ENCODE assay signal across 9 mouse cellular contexts in genomic region chr3:142493536-142494061, GRCm38 (mm10). TPM values are rescaled to one million over a fixed set of nuclear protein-coding genes. Genes with fewer than 3 reads are reported as not detected.
DNase-seq lines count a peak whose midpoint lies in the region; ATAC-seq and TF ChIP-seq lines count a peak whose summit lies in the region.
"Had no signal": no experiment of that assay in that cellular context is flagged by ENCODE, and none has a peak within 500 bp of the region (broad histone marks: within the 10 kb centered on the region; RNA-seq: fewer than 3 reads in every experiment).

Gene Gbp5 (plus strand): TSS chr3:142493978.

- WGBS in forebrain, postnatal 0 days: 80% methylated on average over 6 of the region's 6 CpGs
- 76% methylated on average over 6 of the region's 6 CpGs for WGBS in forebrain, embryonic 13.5 days
- 4% methylated on average over 6 of the region's 6 CpGs for WGBS in liver, adult 2 months

- no peak for TF ChIP-seq POLR2A in liver, adult 2 months (IDR thresholded peaks at IDR 0.05; ENCODE audit: extremely low read depth, insufficient read depth, low read length)

- H3K27ac ChIP-seq in forebrain, postnatal 0 days (ENCODE audit: low read depth, low read length): no peak within 1 kb of the TSS
- H3K27ac ChIP-seq in forebrain, embryonic 13.5 days: no peak within 1 kb of the TSS
- H3K27ac ChIP-seq in gastrocnemius, adult 2 months: peak within 1 kb of the TSS; percentile 87
- H3K27ac ChIP-seq in liver, adult 2 months (replicated peaks; ENCODE audit: insufficient read depth, low read depth, low read length): no peak within 1 kb of the TSS
- H3K27ac ChIP-seq: limb, embryonic 13.5 days had no signal

- H3K9me3 ChIP-seq in forebrain, postnatal 0 days (ENCODE audit: low read length): no peaks in the 10 kb centered on the region
- H3K9me3 ChIP-seq in forebrain, embryonic 13.5 days (replicated peaks): no peaks in the 10 kb centered on the region
- H3K9me3 ChIP-seq: limb, embryonic 13.5 days had no signal

- peak; percentile 66 for TF ChIP-seq CTCF in forebrain, postnatal 0 days (IDR thresholded peaks at IDR 0.05; ENCODE audit: low read depth)
- TF ChIP-seq CTCF in gastrocnemius, adult 2 months (IDR thresholded peaks at IDR 0.05): peak; percentile 75
- no peak for TF ChIP-seq CTCF in liver, adult 2 months (IDR thresholded peaks at IDR 0.05; ENCODE audit: low read depth, low read length)

- no peak within 1 kb of the TSS for H3K4me3 ChIP-seq in forebrain, postnatal 0 days (ENCODE audit: low read depth, low read length)
- no peak within 1 kb of the TSS for H3K4me3 ChIP-seq in forebrain, embryonic 13.5 days
- no peak within 1 kb of the TSS for H3K4me3 ChIP-seq in gastrocnemius, adult 2 months
- no peak within 1 kb of the TSS for H3K4me3 ChIP-seq in liver, adult 2 months (ENCODE audit: insufficient read depth, low read depth, low read length)
- H3K4me3 ChIP-seq: limb, embryonic 13.5 days had no signal

- no peaks in the 10 kb centered on the region for H3K79me2 ChIP-seq in liver, adult 2 months (ENCODE audit: control insufficient read depth, insufficient read depth, low read length)

- ATAC-seq in forebrain, postnatal 0 days: peak; percentile 50
- no peak for ATAC-seq in forebrain, embryonic 13.5 days

- no peaks in the 10 kb centered on the region for H3K4me1 ChIP-seq in forebrain, postnatal 0 days (ENCODE audit: insufficient read depth)
- H3K4me1 ChIP-seq in forebrain, embryonic 13.5 days: peaks cover 7% of the 10 kb centered on the region; the same call in 1 of the 2 replicates
- peaks cover 3% of the 10 kb centered on the region; the same call in 1 of the 2 replicates for H3K4me1 ChIP-seq in liver, adult 2 months (ENCODE audit: control insufficient read depth, insufficient read depth, low read length)
- H3K4me1 ChIP-seq: limb, embryonic 13.5 days had no signal

- H3K4me2 ChIP-seq in forebrain, postnatal 0 days (ENCODE audit: low read depth): no peak within 1 kb of the TSS
- no peak within 1 kb of the TSS for H3K4me2 ChIP-seq in forebrain, embryonic 13.5 days
- H3K4me2 ChIP-seq: limb, embryonic 13.5 days had no signal

- no peak within 1 kb of the TSS for H3K9ac ChIP-seq in forebrain, postnatal 0 days
- no peak within 1 kb of the TSS for H3K9ac ChIP-seq in forebrain, embryonic 13.5 days
- H3K9ac ChIP-seq in liver, adult 2 months (ENCODE audit: low read depth, low read length): no peak within 1 kb of the TSS
- H3K9ac ChIP-seq: limb, embryonic 13.5 days had no signal

- H3K27me3 ChIP-seq in forebrain, postnatal 0 days (ENCODE audit: insufficient read depth, low read length): no peaks in the 10 kb centered on the region
- no peaks in the 10 kb centered on the region for H3K27me3 ChIP-seq in forebrain, embryonic 13.5 days
- peaks cover 4% of the 10 kb centered on the region; the same call in 1 of the 2 replicates for H3K27me3 ChIP-seq in liver, adult 2 months (ENCODE audit: control insufficient read depth, insufficient read depth, low read length)

- intact Hi-C loops in gastrocnemius, adult 2 months (cut with DNase I): loop anchor here (2.0 kb wide), 1 partner anchor 129 kb away; no protein-coding TSS in a partner anchor

- H3K36me3 ChIP-seq in forebrain, postnatal 0 days (ENCODE audit: insufficient read depth): no peaks in the 10 kb centered on the region
- H3K36me3 ChIP-seq in forebrain, embryonic 13.5 days (ENCODE audit: poor library complexity, severe bottlenecking): no peaks in the 10 kb centered on the region
- no peaks in the 10 kb centered on the region for H3K36me3 ChIP-seq in liver, adult 2 months (ENCODE audit: control insufficient read depth, insufficient read depth, low read length)
- H3K36me3 ChIP-seq: limb, embryonic 13.5 days had no signal

- peak; percentile 22 for DNase-seq in forebrain, postnatal 0 days
- peak; percentile 77 for DNase-seq in T-cell, adult 2 months (ENCODE audit: low spot score)
- DNase-seq in gastrocnemius, adult 2 months: peak; percentile 72
- peak; percentile 90 for DNase-seq in induced T-regulatory cell, adult 2 months (ENCODE audit: low read depth)
- DNase-seq in liver, adult 2 months (ENCODE audit: extremely low read depth, low read depth, low spot score): peak; percentile 95
- DNase-seq in naive thymus-derived CD4-positive, alpha-beta T cell, adult 2 months (ENCODE audit: low read depth): peak; percentile 85
- peak; percentile 69 for DNase-seq in thymus, postnatal 25 days

RNA-seq across cellular contexts. Expression of gene Gbp5, which starts in this region (rescaled TPM):
- total RNA-seq in forebrain, postnatal 0 days (2014; rRNA removed): 0.29 and 0.85 TPM in 2 replicates
- 0.25 and 0.36 TPM in 2 replicates for polyA plus RNA-seq in forebrain, postnatal 0 days (2015; fragmentation: Nextera tagmentation; extraction: Ambion mirVana)
- not detected in 2 replicates for polyA plus RNA-seq in forebrain, embryonic 13.5 days (2015; fragmentation: Nextera tagmentation; extraction: Ambion mirVana)
- 1 to 10 TPM; 1.5 to 5.5 TPM for total RNA-seq in gastrocnemius, adult 2 months (2021)
- 2.1 and 2.7 TPM in 2 replicates for total RNA-seq in liver, adult 2 months (2014; rRNA removed)
- polyA plus RNA-seq in liver, adult 2 months (2012; rRNA removed): 0.31 and 0.53 TPM in 2 replicates

Comparison
In these comparisons a context has a peak if more than half of its experiments do, and no peak if none do; other contexts are left out.
1. Peak in DNase-seq and ATAC-seq in forebrain, postnatal 0 days; RNA of the gene not detected or under 1 TPM.
2. DNase-seq: peak in every context shown above with its lines; median percentile 95 in liver, adult 2 months; 90 in induced T-regulatory cell, adult 2 months; 85 in naive thymus-derived CD4-positive, alpha-beta T cell, adult 2 months; 77 in T-cell, adult 2 months; 72 in gastrocnemius, adult 2 months; 69 in thymus, postnatal 25 days; 22 in forebrain, postnatal 0 days.